Mouse (Mus musculus): ENCODE results near the gene Degs1. TPM values are rescaled to one million over a fixed set of nuclear protein-coding genes. Genes with fewer than 3 reads are reported as not detected.
"Not testable (repeated sequence)": the region's sequence is repeated elsewhere in the genome, so short reads cannot be mapped to it uniquely, and the experiment has no call there.

The Degs1 gene
- polyA plus RNA-seq, 2 experiments = 29.4 to 72.8 TPM

DNA sequence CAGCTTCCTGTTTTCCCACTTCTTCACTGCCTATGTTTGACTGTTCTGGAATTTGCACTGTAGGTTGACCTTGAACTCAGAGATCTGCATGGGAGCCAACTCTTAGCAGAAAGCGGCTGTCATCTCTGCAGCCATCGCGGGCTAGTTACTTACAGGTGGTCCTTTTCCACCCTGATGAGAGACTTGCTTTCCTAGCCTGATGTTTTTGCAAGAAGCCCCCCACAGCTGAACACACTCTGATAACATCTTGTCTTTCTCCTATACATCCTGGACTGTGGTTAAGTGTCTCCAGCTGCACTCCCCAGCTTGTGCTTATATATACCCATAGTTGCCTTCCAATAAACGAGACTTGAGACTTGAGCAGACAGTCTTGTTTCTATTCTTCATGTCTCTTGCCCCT lies 9.7 kb upstream of the Degs1 start:
- 45% methylated on average over 4 of the region's 4 CpGs for WGBS (ENCODE audit: insufficient replicate concordance)
- ATAC-seq (ENCODE audit: insufficient read depth) (no peak), DNase-seq (ENCODE audit: low read depth in 3 of 3, low spot score in 3 of 3) (no peak)
- no peak overlapping the region for H3K27ac ChIP-seq
- no peak overlapping the region for H3K4me3 ChIP-seq (ENCODE audit: insufficient read depth in 1 of 2, low read depth in 2 of 2, low read length in 2 of 2)
- no peak overlapping the region for H3K9ac ChIP-seq (replicated peaks)
- H3K9me3 ChIP-seq (ENCODE audit: control insufficient read depth, low read length) = no peaks in the 10 kb centered on the region
- no peaks in the 10 kb centered on the region for H3K36me3 ChIP-seq (replicated peaks; ENCODE audit: control insufficient read depth, insufficient read depth, low read depth)
- peaks cover 0 to 9% of the 10 kb centered on the region in 2 experiments; a peak in 1 of 4 replicates for H3K4me1 ChIP-seq (replicated peaks; ENCODE audit: control insufficient read depth in 2 of 2, insufficient read depth in 2 of 2, low read length in 1 of 2)
- no peak overlapping the region for H3K4me2 ChIP-seq (ENCODE audit: low read depth)
- TF ChIP-seq CTCF (IDR thresholded peaks at IDR 0.05; ENCODE audit: low read depth) (no peak), EP300 (IDR thresholded peaks at IDR 0.05; ENCODE audit: low read depth) (no peak)
- H3K27me3 ChIP-seq (ENCODE audit: control insufficient read depth, insufficient read depth, low read length) = no peaks in the 10 kb centered on the region

DNA sequence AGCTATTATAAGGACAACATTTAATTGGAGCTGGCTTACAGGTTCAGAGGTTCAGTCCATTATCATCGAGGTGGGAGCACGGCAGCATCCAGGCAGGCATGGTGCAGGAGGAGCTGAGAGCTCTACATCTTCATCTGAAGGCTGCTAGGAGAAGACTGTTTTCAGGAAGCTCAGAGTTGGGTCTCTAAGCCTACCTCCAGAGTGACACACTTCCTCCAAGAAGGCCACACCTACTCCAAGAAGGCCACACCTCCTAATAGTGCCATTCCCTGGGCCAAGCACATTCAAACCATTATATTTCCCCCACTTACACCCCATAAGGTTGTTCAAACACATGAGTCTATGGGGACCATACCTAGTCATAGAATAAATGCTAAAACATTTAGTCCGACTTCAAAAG lies 8.1 kb upstream of the Degs1 start:
- ATAC-seq (ENCODE audit: insufficient read depth); H3K4me3 ChIP-seq (ENCODE audit: insufficient read depth in 1 of 2, low read depth in 2 of 2, low read length in 2 of 2); H3K9me3 ChIP-seq (ENCODE audit: control insufficient read depth, low read length); DNase-seq (ENCODE audit: low read depth in 3 of 3, low spot score in 3 of 3); H3K27me3 ChIP-seq (ENCODE audit: control insufficient read depth, insufficient read depth, low read length); H3K36me3 ChIP-seq (replicated peaks; ENCODE audit: control insufficient read depth, insufficient read depth, low read depth); H3K4me2 ChIP-seq (ENCODE audit: low read depth); H3K4me1 ChIP-seq (replicated peaks; ENCODE audit: control insufficient read depth in 2 of 2, insufficient read depth in 2 of 2, low read length in 1 of 2); H3K27ac ChIP-seq; H3K9ac ChIP-seq (replicated peaks): not testable (repeated sequence)
- WGBS (ENCODE audit: insufficient replicate concordance) = 71% methylated on average over 3 of the region's 3 CpGs

DNA sequence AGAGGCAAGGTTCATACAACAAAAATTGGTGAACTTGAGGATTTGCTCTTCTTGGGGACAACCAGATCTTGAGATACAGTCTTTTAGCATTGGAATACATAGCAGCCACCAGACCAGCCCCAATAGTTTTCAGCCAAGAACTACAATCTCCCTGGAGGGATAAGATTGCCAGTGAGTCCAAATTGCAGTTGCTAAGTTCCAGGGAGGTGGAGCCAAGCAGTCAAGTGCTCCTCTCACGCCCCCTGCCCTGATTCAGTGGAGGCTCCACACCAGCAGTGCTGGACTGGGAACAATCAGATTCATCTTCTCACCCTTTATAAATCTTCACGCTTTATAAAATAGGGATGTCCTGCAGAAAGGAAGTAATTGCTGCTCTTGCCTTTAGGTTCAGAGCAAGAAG lies 7.2 kb upstream of the Degs1 start:
- Histone ChIP-seq H3K9ac (replicated peaks) (no peak overlapping the region), H3K9me3 (ENCODE audit: control insufficient read depth, low read length) (no peaks in the 10 kb centered on the region), H3K4me1 (replicated peaks; ENCODE audit: control insufficient read depth in 2 of 2, insufficient read depth in 2 of 2, low read length in 1 of 2) (peaks cover 0 to 9% of the 10 kb centered on the region in 2 experiments; a peak in 1 of 4 replicates), H3K27ac (no peak overlapping the region), H3K4me3 (ENCODE audit: insufficient read depth in 1 of 2, low read depth in 2 of 2, low read length in 2 of 2) (no peak overlapping the region), H3K27me3 (ENCODE audit: control insufficient read depth, insufficient read depth, low read length) (no peaks in the 10 kb centered on the region), H3K36me3 (replicated peaks; ENCODE audit: control insufficient read depth, insufficient read depth, low read depth) (no peaks in the 10 kb centered on the region), H3K4me2 (ENCODE audit: low read depth) (no peak overlapping the region)
- no peak for ATAC-seq (ENCODE audit: insufficient read depth)
- no peak for DNase-seq (ENCODE audit: low read depth in 3 of 3, low spot score in 3 of 3)
- no peak for TF ChIP-seq EP300 (IDR thresholded peaks at IDR 0.05; ENCODE audit: low read depth)
- no peak for TF ChIP-seq CTCF (IDR thresholded peaks at IDR 0.05; ENCODE audit: low read depth)
- WGBS (ENCODE audit: insufficient replicate concordance) = 50% methylated on average over 2 of the region's 2 CpGs

DNA sequence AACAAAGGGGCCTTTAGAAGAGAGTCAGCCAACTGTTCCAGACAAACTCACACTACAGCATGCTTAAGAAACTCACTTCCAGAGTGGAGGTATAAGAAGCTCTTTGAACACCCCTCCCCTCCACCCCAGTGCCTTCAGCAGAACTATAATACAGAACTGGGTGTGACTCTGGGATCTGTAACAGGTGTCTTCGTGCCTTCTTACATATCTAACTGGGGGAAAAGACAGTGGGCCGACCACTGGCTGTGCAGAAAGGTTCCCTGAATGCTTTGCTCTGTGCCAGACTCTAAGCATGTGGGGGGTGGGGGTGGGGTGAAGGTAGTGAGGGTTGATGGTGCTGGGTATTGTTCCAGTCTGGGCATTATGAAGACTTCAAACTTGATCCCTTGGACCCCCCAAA lies 6.0 kb upstream of the Degs1 start:
- Histone ChIP-seq H3K4me2 (ENCODE audit: low read depth) (no peak overlapping the region), H3K36me3 (replicated peaks; ENCODE audit: control insufficient read depth, insufficient read depth, low read depth) (no peaks in the 10 kb centered on the region), H3K9ac (replicated peaks) (no peak overlapping the region), H3K4me3 (ENCODE audit: insufficient read depth in 1 of 2, low read depth in 2 of 2, low read length in 2 of 2) (no peak overlapping the region), H3K9me3 (ENCODE audit: control insufficient read depth, low read length) (no peaks in the 10 kb centered on the region), H3K4me1 (replicated peaks; ENCODE audit: control insufficient read depth in 2 of 2, insufficient read depth in 2 of 2, low read length in 1 of 2) (peaks cover 0 to 12% of the 10 kb centered on the region in 2 experiments; a peak in 3 of 4 replicates), H3K27ac (no peak overlapping the region), H3K27me3 (ENCODE audit: control insufficient read depth, insufficient read depth, low read length) (no peaks in the 10 kb centered on the region)
- WGBS (ENCODE audit: insufficient replicate concordance) = 56% methylated on average over 2 of the region's 2 CpGs
- ATAC-seq (ENCODE audit: insufficient read depth) (no peak), DNase-seq (ENCODE audit: low read depth in 3 of 3, low spot score in 3 of 3) (no peak)
- TF ChIP-seq CTCF (IDR thresholded peaks at IDR 0.05; ENCODE audit: low read depth) (no peak), EP300 (IDR thresholded peaks at IDR 0.05; ENCODE audit: low read depth) (no peak)

DNA sequence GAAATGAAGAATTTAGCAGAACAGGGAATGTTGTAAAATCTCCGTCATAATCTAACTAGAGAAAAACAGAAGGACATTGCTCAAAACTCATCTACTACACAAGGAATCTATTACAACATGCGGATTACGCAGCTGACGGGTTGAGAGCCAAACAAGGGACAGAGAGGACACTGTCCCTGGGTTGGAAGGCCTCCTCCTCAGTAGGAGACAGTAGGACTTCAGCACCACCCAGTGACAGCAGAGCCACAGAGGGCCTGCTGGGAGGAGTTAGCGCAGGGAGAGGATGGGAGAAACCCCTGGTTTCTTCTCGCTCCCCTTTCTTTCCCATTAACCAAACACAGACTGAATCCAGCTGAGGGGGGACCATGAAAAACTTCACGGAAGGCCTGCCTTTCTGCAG lies 5.2 kb upstream of the Degs1 start:
- WGBS (ENCODE audit: insufficient replicate concordance) = 65% methylated on average over 7 of the region's 7 CpGs
- DNase-seq (ENCODE audit: low read depth in 3 of 3, low spot score in 3 of 3) = no peak

More for the DNA sequence above, 5.2 kb upstream of the Degs1 start:
- Histone ChIP-seq H3K4me2 (ENCODE audit: low read depth) (no peak overlapping the region), H3K4me3 (ENCODE audit: insufficient read depth in 1 of 2, low read depth in 2 of 2, low read length in 2 of 2) (no peak overlapping the region), H3K4me1 (replicated peaks; ENCODE audit: control insufficient read depth in 2 of 2, insufficient read depth in 2 of 2, low read length in 1 of 2) (peaks cover 7 to 20% of the 10 kb centered on the region in 2 experiments), H3K27me3 (ENCODE audit: control insufficient read depth, insufficient read depth, low read length) (no peaks in the 10 kb centered on the region), H3K9me3 (ENCODE audit: control insufficient read depth, low read length) (no peaks in the 10 kb centered on the region), H3K36me3 (replicated peaks; ENCODE audit: control insufficient read depth, insufficient read depth, low read depth) (no peaks in the 10 kb centered on the region), H3K9ac (replicated peaks) (no peak overlapping the region), H3K27ac (no peak overlapping the region)
- TF ChIP-seq CTCF (IDR thresholded peaks at IDR 0.05; ENCODE audit: low read depth) (peak; percentile 50), EP300 (IDR thresholded peaks at IDR 0.05; ENCODE audit: low read depth) (no peak)
- no peak for ATAC-seq (ENCODE audit: insufficient read depth)
